Mouse (Mus musculus): ENCODE data around the gene Cfl1. TPM values are rescaled to one million over a fixed set of nuclear protein-coding genes. Genes with fewer than 3 reads are reported as not detected.

Cfl1 gene
- polyA plus RNA-seq, 1 experiment from 2014 or later = 3,701 TPM

DNA sequence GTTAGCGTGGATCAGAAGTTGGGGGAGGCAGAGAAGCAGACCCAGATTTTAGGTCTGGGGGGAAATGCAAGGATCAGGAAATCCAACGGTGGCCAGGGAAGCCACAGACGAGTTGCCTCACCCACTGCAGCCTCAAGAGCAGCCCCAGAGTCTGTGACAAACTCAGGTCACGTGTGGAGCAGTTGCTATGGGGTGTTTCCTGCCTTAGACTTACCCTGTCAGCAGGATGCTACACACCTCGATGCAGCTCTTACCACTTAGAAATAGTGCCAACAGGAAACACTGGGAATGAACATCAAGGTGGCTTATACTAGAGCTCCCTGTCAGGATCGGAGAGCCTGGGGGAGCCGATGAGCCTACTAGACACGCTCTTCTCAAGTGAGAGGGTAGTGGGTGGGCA, 42.3 kb downstream of the Cfl1 start:
- H3K27me3 ChIP-seq (replicated peaks; ENCODE audit: control insufficient read depth, insufficient read depth, low read length) = no peaks in the 10 kb centered on the region
- ATAC-seq = no peak
- no peaks in the 10 kb centered on the region for H3K36me3 ChIP-seq (ENCODE audit: control insufficient read depth, insufficient read depth)
- H3K9ac ChIP-seq (replicated peaks; ENCODE audit: low read depth, low read length) = no peak overlapping the region
- H3K4me2 ChIP-seq (ENCODE audit: low read length) = no peak overlapping the region
- H3K4me1 ChIP-seq (replicated peaks; ENCODE audit: control insufficient read depth, insufficient read depth, low read length) = peaks cover 11% of the 10 kb centered on the region
- no peaks in the 10 kb centered on the region for H3K9me3 ChIP-seq (ENCODE audit: control insufficient read depth, low read length)
- WGBS = 75% methylated on average over 8 of the region's 8 CpGs
- no peak overlapping the region for H3K4me3 ChIP-seq (replicated peaks; ENCODE audit: low read length)
- H3K27ac ChIP-seq (ENCODE audit: low read length) = no peak overlapping the region

DNA sequence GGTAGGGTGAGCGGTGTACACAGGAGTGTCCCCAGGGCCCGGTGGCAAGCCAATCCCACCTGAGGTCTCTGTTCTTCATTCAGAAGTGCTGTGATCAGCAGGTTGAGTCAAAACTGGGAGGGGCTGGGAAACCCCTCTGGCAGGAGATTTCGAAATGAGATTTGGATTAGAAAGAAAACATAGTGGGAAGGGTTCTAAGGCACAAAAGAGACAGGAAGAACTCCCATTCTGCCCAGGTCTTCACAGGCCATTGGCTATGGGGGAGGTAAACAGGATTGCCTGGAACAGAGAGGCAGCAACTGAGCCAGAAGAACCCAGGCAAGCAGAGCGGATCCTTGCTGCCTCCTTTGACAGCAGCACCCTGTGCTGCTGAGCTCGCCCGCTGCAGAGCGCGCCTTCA, 48.5 kb downstream of the Cfl1 start:
- H3K36me3 ChIP-seq (ENCODE audit: control insufficient read depth, insufficient read depth) = no peaks in the 10 kb centered on the region
- WGBS = 61% methylated on average over 8 of the region's 8 CpGs

DNA sequence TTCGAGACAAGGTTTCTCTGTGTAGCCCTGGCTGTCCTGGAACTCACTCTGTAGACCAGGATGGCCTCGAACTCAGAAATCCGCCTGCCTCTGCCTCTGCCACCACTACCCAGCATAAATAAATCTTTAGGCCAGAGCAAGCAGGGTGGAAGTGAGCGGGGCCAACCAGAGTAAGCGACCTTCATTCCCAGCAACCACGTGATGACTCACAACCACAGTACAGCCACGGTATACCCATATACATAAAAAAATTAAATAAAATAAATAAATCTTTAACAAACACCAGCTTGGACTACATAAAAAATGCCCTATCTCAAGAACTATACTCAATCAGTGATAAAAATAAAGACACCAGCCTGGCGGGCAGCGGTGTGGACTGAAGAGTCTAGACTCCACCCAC, 53.1 kb downstream of the Cfl1 start:
- 89% methylated on average over 9 of the region's 9 CpGs for WGBS
- no peak overlapping the region for H3K4me3 ChIP-seq (replicated peaks; ENCODE audit: low read length)
- H3K9me3 ChIP-seq (ENCODE audit: control insufficient read depth, low read length) = no peaks in the 10 kb centered on the region
- no peaks in the 10 kb centered on the region for H3K36me3 ChIP-seq (ENCODE audit: control insufficient read depth, insufficient read depth)
- H3K27me3 ChIP-seq (replicated peaks; ENCODE audit: control insufficient read depth, insufficient read depth, low read length) = no peaks in the 10 kb centered on the region
- H3K9ac ChIP-seq (replicated peaks; ENCODE audit: low read depth, low read length) = no peak overlapping the region
- ATAC-seq = no peak
- no peaks in the 10 kb centered on the region for H3K4me1 ChIP-seq (replicated peaks; ENCODE audit: control insufficient read depth, insufficient read depth, low read length)
- no peak overlapping the region for H3K27ac ChIP-seq (ENCODE audit: low read length)
- H3K4me2 ChIP-seq (ENCODE audit: low read length) = no peak overlapping the region

More for the DNA sequence above, 48.5 kb downstream of the Cfl1 start:
- no peak overlapping the region for H3K27ac ChIP-seq (ENCODE audit: low read length)
- no peaks in the 10 kb centered on the region for H3K27me3 ChIP-seq (replicated peaks; ENCODE audit: control insufficient read depth, insufficient read depth, low read length)
- H3K4me2 ChIP-seq (ENCODE audit: low read length) = no peak overlapping the region
- H3K9me3 ChIP-seq (ENCODE audit: control insufficient read depth, low read length) = no peaks in the 10 kb centered on the region
- no peaks in the 10 kb centered on the region for H3K4me1 ChIP-seq (replicated peaks; ENCODE audit: control insufficient read depth, insufficient read depth, low read length)
- H3K4me3 ChIP-seq (replicated peaks; ENCODE audit: low read length) = no peak overlapping the region
- no peak for ATAC-seq
- no peak overlapping the region for H3K9ac ChIP-seq (replicated peaks; ENCODE audit: low read depth, low read length)

DNA sequence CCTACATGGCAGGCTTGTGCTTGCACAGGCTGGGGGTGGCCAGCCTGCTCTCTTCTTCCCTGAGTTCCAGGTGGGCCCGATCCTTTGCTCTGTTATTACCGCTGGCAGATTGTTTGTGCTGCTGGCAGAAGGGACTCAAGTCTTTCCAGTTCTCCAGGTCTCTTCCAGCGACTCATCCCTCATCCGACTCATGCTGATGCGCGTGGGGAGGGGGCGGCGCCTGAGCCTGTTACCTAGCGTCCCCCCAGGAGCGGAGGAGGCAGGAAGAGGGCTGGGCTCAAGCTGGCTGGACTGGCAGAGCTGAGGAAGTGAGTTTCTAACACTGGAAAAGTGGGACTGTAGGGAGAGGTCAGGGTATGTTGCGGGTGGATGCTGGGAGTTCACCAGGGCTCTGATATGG, 53.8 kb downstream of the Cfl1 start:
- Histone ChIP-seq H3K9ac (replicated peaks; ENCODE audit: low read depth, low read length) (no peak overlapping the region), H3K4me2 (ENCODE audit: low read length) (no peak overlapping the region), H3K27ac (ENCODE audit: low read length) (no peak overlapping the region), H3K4me1 (replicated peaks; ENCODE audit: control insufficient read depth, insufficient read depth, low read length) (no peaks in the 10 kb centered on the region), H3K36me3 (ENCODE audit: control insufficient read depth, insufficient read depth) (no peaks in the 10 kb centered on the region), H3K27me3 (replicated peaks; ENCODE audit: control insufficient read depth, insufficient read depth, low read length) (no peaks in the 10 kb centered on the region), H3K9me3 (ENCODE audit: control insufficient read depth, low read length) (no peaks in the 10 kb centered on the region), H3K4me3 (replicated peaks; ENCODE audit: low read length) (no peak overlapping the region)
- ATAC-seq = no peak
- WGBS = 51% methylated on average over 11 of the region's 11 CpGs

Other genes with a start within 250 kb of the Cfl1 start
- 38.0 and 39.1 TPM in 2 replicates for gene Pacs1, start 217.3 kb upstream of the Cfl1 start, polyA plus RNA-seq (2015; fragmentation: Nextera tagmentation; extraction: Ambion mirVana)
- gene Sf3b2, start 195.0 kb upstream of the Cfl1 start, polyA plus RNA-seq (2015; fragmentation: Nextera tagmentation; extraction: Ambion mirVana) = 347 and 373 TPM in 2 replicates
- gene Gal3st3, start 192.1 kb upstream of the Cfl1 start, polyA plus RNA-seq (2015; fragmentation: Nextera tagmentation; extraction: Ambion mirVana) = 36.3 and 40.5 TPM in 2 replicates
- gene Catsper1, start 154.7 kb upstream of the Cfl1 start, polyA plus RNA-seq (2015; fragmentation: Nextera tagmentation; extraction: Ambion mirVana) = not detected in 2 replicates
- gene Cst6, start 140.9 kb upstream of the Cfl1 start, polyA plus RNA-seq (2015; fragmentation: Nextera tagmentation; extraction: Ambion mirVana) = 3.0 and 4.7 TPM in 2 replicates
- gene Eif1ad, start 123.7 kb upstream of the Cfl1 start, polyA plus RNA-seq (2015; fragmentation: Nextera tagmentation; extraction: Ambion mirVana) = 43.3 and 49.9 TPM in 2 replicates
- 378 and 389 TPM in 2 replicates for gene Banf1, start 123.3 kb upstream of the Cfl1 start, polyA plus RNA-seq (2015; fragmentation: Nextera tagmentation; extraction: Ambion mirVana)
- 74.4 and 75.1 TPM in 2 replicates for gene Sart1, start 101.8 kb upstream of the Cfl1 start, polyA plus RNA-seq (2015; fragmentation: Nextera tagmentation; extraction: Ambion mirVana)
- not detected in 2 replicates for gene Tsga10ip, start 87.9 kb upstream of the Cfl1 start, polyA plus RNA-seq (2015; fragmentation: Nextera tagmentation; extraction: Ambion mirVana)
- gene Drap1, start 65.5 kb upstream of the Cfl1 start, polyA plus RNA-seq (2015; fragmentation: Nextera tagmentation; extraction: Ambion mirVana) = 283 and 294 TPM in 2 replicates
- 61.1 and 62.9 TPM in 2 replicates for gene AI837181, start 65.3 kb upstream of the Cfl1 start, polyA plus RNA-seq (2015; fragmentation: Nextera tagmentation; extraction: Ambion mirVana)
- not detected in 2 replicates for gene Fosl1, start 42.9 kb upstream of the Cfl1 start, polyA plus RNA-seq (2015; fragmentation: Nextera tagmentation; extraction: Ambion mirVana)
- gene Ccdc85b, start 32.6 kb upstream of the Cfl1 start, polyA plus RNA-seq (2015; fragmentation: Nextera tagmentation; extraction: Ambion mirVana) = 8.6 and 8.8 TPM in 2 replicates
- 165 and 185 TPM in 2 replicates for gene Fibp, start 29.8 kb upstream of the Cfl1 start, polyA plus RNA-seq (2015; fragmentation: Nextera tagmentation; extraction: Ambion mirVana)
- 5.7 and 6.3 TPM in 2 replicates for gene Ctsw, start 21.9 kb upstream of the Cfl1 start, polyA plus RNA-seq (2015; fragmentation: Nextera tagmentation; extraction: Ambion mirVana)
- 30.2 and 39.1 TPM in 2 replicates for gene Efemp2, start 16.5 kb upstream of the Cfl1 start, polyA plus RNA-seq (2015; fragmentation: Nextera tagmentation; extraction: Ambion mirVana)
- 56.0 and 60.5 TPM in 2 replicates for gene Mus81, start 2.1 kb upstream of the Cfl1 start, polyA plus RNA-seq (2015; fragmentation: Nextera tagmentation; extraction: Ambion mirVana)
- gene 1700020D05Rik, start 13.3 kb downstream of the Cfl1 start, polyA plus RNA-seq (2015; fragmentation: Nextera tagmentation; extraction: Ambion mirVana) = 0.32 and 0.70 TPM in 2 replicates
- gene Snx32, start 20.1 kb downstream of the Cfl1 start, polyA plus RNA-seq (2015; fragmentation: Nextera tagmentation; extraction: Ambion mirVana) = 76.1 and 87.8 TPM in 2 replicates
- gene Ovol1, start 70.2 kb downstream of the Cfl1 start, polyA plus RNA-seq (2015; fragmentation: Nextera tagmentation; extraction: Ambion mirVana) = 0.08 and 0.09 TPM in 2 replicates
- gene Ap5b1, start 77.6 kb downstream of the Cfl1 start, polyA plus RNA-seq (2015; fragmentation: Nextera tagmentation; extraction: Ambion mirVana) = 1.9 and 2.0 TPM in 2 replicates
- 81.0 and 86.7 TPM in 2 replicates for gene Rnaseh2c, start 111.4 kb downstream of the Cfl1 start, polyA plus RNA-seq (2015; fragmentation: Nextera tagmentation; extraction: Ambion mirVana)
- gene Kat5, start 119.8 kb downstream of the Cfl1 start, polyA plus RNA-seq (2015; fragmentation: Nextera tagmentation; extraction: Ambion mirVana) = 76.8 and 78.1 TPM in 2 replicates
- 37.0 and 41.6 TPM in 2 replicates for gene Rela, start 147.0 kb downstream of the Cfl1 start, polyA plus RNA-seq (2015; fragmentation: Nextera tagmentation; extraction: Ambion mirVana)
- 14.3 and 15.1 TPM in 2 replicates for gene Sipa1, start 173.3 kb downstream of the Cfl1 start, polyA plus RNA-seq (2015; fragmentation: Nextera tagmentation; extraction: Ambion mirVana)
- 10.0 and 10.7 TPM in 2 replicates for gene Map3k11, start 198.3 kb downstream of the Cfl1 start, polyA plus RNA-seq (2015; fragmentation: Nextera tagmentation; extraction: Ambion mirVana)
- gene Pcnx3, start 198.5 kb downstream of the Cfl1 start, polyA plus RNA-seq (2015; fragmentation: Nextera tagmentation; extraction: Ambion mirVana) = 24.1 and 28.7 TPM in 2 replicates
- gene Kcnk7, start 213.9 kb downstream of the Cfl1 start, polyA plus RNA-seq (2015; fragmentation: Nextera tagmentation; extraction: Ambion mirVana) = 0.24 and 0.48 TPM in 2 replicates
- gene Ehbp1l1, start 235.9 kb downstream of the Cfl1 start, polyA plus RNA-seq (2015; fragmentation: Nextera tagmentation; extraction: Ambion mirVana) = 12.0 and 20.0 TPM in 2 replicates
- gene Fam89b, start 239.2 kb downstream of the Cfl1 start, polyA plus RNA-seq (2015; fragmentation: Nextera tagmentation; extraction: Ambion mirVana) = 170 and 177 TPM in 2 replicates

Measured in forebrain, embryonic 16.5 days (tissue).